Mouse (Mus musculus): ENCODE measurements around the gene Agpat3.

DNA sequence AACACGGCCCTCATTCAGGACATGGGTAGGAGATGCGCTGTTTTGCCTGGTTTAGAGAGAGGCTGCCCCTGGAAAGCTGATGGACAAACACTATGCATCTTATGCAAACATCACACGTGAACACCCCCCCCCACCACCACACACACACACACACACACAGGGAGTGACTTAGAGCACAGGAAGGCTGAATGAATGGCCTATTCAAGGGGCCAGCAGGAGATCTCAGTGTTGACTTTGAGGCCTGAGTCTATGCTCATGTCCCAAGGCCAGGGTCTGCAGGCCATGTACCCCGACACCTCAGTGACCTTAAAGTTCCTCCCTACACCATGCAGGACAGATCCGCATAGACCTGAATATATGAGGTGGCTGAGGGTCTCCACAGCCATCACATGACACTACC is 64.2 kb downstream of the Agpat3 start:
- TF ChIP-seq POLR2A (IDR thresholded peaks at IDR 0.05; ENCODE audit: extremely low read depth, insufficient read depth, low read length) = no peak
- TF ChIP-seq CTCF (IDR thresholded peaks at IDR 0.05; ENCODE audit: low read depth, low read length) = no peak
